Comparison of ENCODE assay signal across 9 mouse cellular contexts in the genomic region with DNA sequence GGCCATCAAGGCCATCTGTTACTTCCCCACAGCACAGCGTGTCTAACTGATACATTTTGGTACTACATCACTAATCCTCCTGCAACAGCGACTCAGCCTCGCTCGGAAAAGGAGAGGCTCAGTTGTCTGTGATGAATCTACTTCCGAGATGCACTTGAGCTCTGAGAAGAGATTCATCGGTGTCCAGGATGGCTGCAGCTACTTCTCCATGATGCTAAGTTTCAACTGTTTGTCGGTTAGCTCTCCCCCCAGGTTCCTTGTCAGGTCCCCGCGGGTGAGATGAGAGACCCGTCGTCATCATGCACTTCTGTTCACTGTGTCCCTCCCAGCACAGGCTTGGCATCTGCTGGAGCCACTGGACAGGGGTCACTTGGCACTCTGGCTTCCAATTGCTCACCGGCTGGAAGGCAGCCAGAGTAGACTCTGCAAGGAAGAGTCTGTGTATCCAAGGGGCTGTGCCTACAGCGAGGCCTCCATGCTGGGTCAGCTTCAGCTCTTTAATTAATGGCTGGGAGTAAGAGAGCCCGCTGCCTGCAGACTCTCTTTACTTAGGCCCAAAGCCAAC.
DNase-seq lines count a peak whose midpoint lies in the region; ATAC-seq lines count a peak whose summit lies in the region.
"Had no signal": no experiment of that assay in that cellular context is flagged by ENCODE, and none has a peak within 500 bp of the region (broad histone marks: within the 10 kb centered on the region; RNA-seq: fewer than 3 reads in every experiment).

No protein-coding gene starts in this region.

- no peak for ATAC-seq in erythroid progenitor cell, adult 5-6 weeks (replicated peaks; ENCODE audit: low FRiP score, poor library complexity, severe bottlenecking)
- no peak for ATAC-seq in monocyte, adult 5-6 weeks (replicated peaks; ENCODE audit: insufficient number of reproducible peaks, low FRiP score, low TSS enrichment, poor library complexity, severe bottlenecking)

- peak; percentile 60 for DNase-seq in adrenal gland, adult 2 months
- DNase-seq in adrenal gland, adult 18-20 months (ENCODE audit: low spot score in 2 of 2) = no peak
- peak; percentile 50 for DNase-seq in testis, postnatal 10 days (ENCODE audit: low spot score)
- no peak for DNase-seq in testis, postnatal 14 days (ENCODE audit: low spot score)
- peak; percentile 61 for DNase-seq in kidney, adult 9 months
- no peak for DNase-seq in thymus, adult 18-20 months
- DNase-seq: right cerebral cortex, postnatal 25 days had no signal

Comparison
In these comparisons a context has a peak if more than half of its experiments do, and no peak if none do; other contexts are left out.
1. DNase-seq: peak in adrenal gland, adult 2 months (single experiment), testis, postnatal 10 days (single experiment) and kidney, adult 9 months (single experiment); none in adrenal gland, adult 18-20 months (0 of 2), testis, postnatal 14 days (single experiment) and thymus, adult 18-20 months (0 of 2).